Mouse (Mus musculus): ENCODE data around the gene Wnt3a. TPM values are rescaled to one million over a fixed set of nuclear protein-coding genes. Genes with fewer than 3 reads are reported as not detected.

Wnt3a gene
- total and polyA plus RNA-seq, 3 experiments, result not detected

- no peak for TF ChIP-seq MEF2A (IDR thresholded peaks at IDR 0.05; ENCODE audit: extremely low read depth, insufficient replicate concordance, low read depth, low read length, poor library complexity, severe bottlenecking)
- no peak for TF ChIP-seq TAL1 (IDR thresholded peaks at IDR 0.05; ENCODE audit: low read length)
- TF ChIP-seq CTCF (IDR thresholded peaks at IDR 0.05 in 2 of 3, conservative IDR thresholded peaks at IDR 0.05 in 1 of 3; ENCODE audit: control insufficient read depth in 1 of 3, insufficient read depth in 1 of 3, low read depth in 2 of 3, low read length in 3 of 3, poor library complexity in 1 of 3, severe bottlenecking in 1 of 3), result no peak
- TF ChIP-seq ZC3H11A (IDR thresholded peaks at IDR 0.05; ENCODE audit: low read depth, low read length), result no peak
- TF ChIP-seq MXI1 (IDR thresholded peaks at IDR 0.05; ENCODE audit: low read depth, low read length), result no peak
- no peak for TF ChIP-seq GATA1 (IDR thresholded peaks at IDR 0.05; ENCODE audit: low read depth, low read length)
- no peak for TF ChIP-seq NELFE (IDR thresholded peaks at IDR 0.05; ENCODE audit: low read depth, low read length)
- no peak for TF ChIP-seq MAX (IDR thresholded peaks at IDR 0.05; ENCODE audit: low read length)
- TF ChIP-seq POLR2AphosphoS2 (IDR thresholded peaks at IDR 0.05; ENCODE audit: low read length), result no peak
- no peak for TF ChIP-seq NRF1 (IDR thresholded peaks at IDR 0.05; ENCODE audit: insufficient read depth, low read depth, low read length, poor library complexity, severe bottlenecking)
- TF ChIP-seq TCF12 (IDR thresholded peaks at IDR 0.05; ENCODE audit: low read depth, low read length), result no peak
- no peak for TF ChIP-seq SMC3 (IDR thresholded peaks at IDR 0.05; ENCODE audit: low read depth, low read length)
- no peak for TF ChIP-seq MYB (IDR thresholded peaks at IDR 0.05; ENCODE audit: low read depth, low read length)
- Histone ChIP-seq H3K27me3 (ENCODE audit: control insufficient read depth in 1 of 2, insufficient read depth in 2 of 2, low read length in 2 of 2) (peaks cover 22 to 24% of the 10 kb centered on the region in 2 experiments), H3K27ac (ENCODE audit: control insufficient read depth, low read depth, low read length) (no peak overlapping the region), H3K4me1 (ENCODE audit: control insufficient read depth in 1 of 2, insufficient read depth in 2 of 2, low read length in 2 of 2) (peaks cover 0 to 4% of the 10 kb centered on the region in 2 experiments; a peak in 1 of 4 replicates), H3K9ac (ENCODE audit: control insufficient read depth, low read depth, low read length, poor library complexity, severe bottlenecking) (no peak overlapping the region), H3K36me3 (ENCODE audit: control insufficient read depth in 1 of 2, insufficient read depth in 2 of 2, low read length in 2 of 2) (no peaks in the 10 kb centered on the region), H3K9me3 (replicated peaks; ENCODE audit: insufficient read depth, low read length) (no peaks in the 10 kb centered on the region), H3K79me2 (ENCODE audit: control insufficient read depth, insufficient read depth, low read length, poor library complexity) (no peaks in the 10 kb centered on the region), H3K4me3 (ENCODE audit: control insufficient read depth in 1 of 2, insufficient read depth in 1 of 2, low read depth in 2 of 2, low read length in 2 of 2) (no peak overlapping the region)
- DNase-seq (ENCODE audit: low read depth, low spot score), result no peak
These were observed 18.1 kb upstream of the Wnt3a start for GRCm38 (mm10) chr11:59308625-59309024.

- TF ChIP-seq MAX (IDR thresholded peaks at IDR 0.05; ENCODE audit: low read length), result no peak
- no peak for TF ChIP-seq TAL1 (IDR thresholded peaks at IDR 0.05; ENCODE audit: low read length)
- no peak for TF ChIP-seq UBTF (IDR thresholded peaks at IDR 0.05; ENCODE audit: borderline replicate concordance, insufficient read depth, low read depth, low read length)
- TF ChIP-seq ZNF384 (IDR thresholded peaks at IDR 0.05; ENCODE audit: low read depth, low read length), result no peak
- TF ChIP-seq CTCF (IDR thresholded peaks at IDR 0.05 in 2 of 3, conservative IDR thresholded peaks at IDR 0.05 in 1 of 3; ENCODE audit: control insufficient read depth in 1 of 3, insufficient read depth in 1 of 3, low read depth in 2 of 3, low read length in 3 of 3, poor library complexity in 1 of 3, severe bottlenecking in 1 of 3), result no peak
- no peak for TF ChIP-seq MYB (IDR thresholded peaks at IDR 0.05; ENCODE audit: low read depth, low read length)
- no peak for TF ChIP-seq MAFK (IDR thresholded peaks at IDR 0.05; ENCODE audit: borderline replicate concordance, low read depth, low read length)
- TF ChIP-seq JUND (IDR thresholded peaks at IDR 0.05; ENCODE audit: low read depth, low read length), result no peak
- TF ChIP-seq SMC3 (IDR thresholded peaks at IDR 0.05; ENCODE audit: low read depth, low read length), result no peak
- TF ChIP-seq RAD21 (IDR thresholded peaks at IDR 0.05; ENCODE audit: low read depth, low read length), result no peak
- no peak for TF ChIP-seq GATA1 (IDR thresholded peaks at IDR 0.05; ENCODE audit: low read depth, low read length)
- TF ChIP-seq ELF1 (IDR thresholded peaks at IDR 0.05; ENCODE audit: low read depth, low read length), result no peak
- DNase-seq (ENCODE audit: low read depth, low spot score), result no peak
- H3K36me3 ChIP-seq (ENCODE audit: control insufficient read depth in 1 of 2, insufficient read depth in 2 of 2, low read length in 2 of 2), result no peaks in the 10 kb centered on the region
These were observed 17.6 kb upstream of the Wnt3a start for GRCm38 (mm10) chr11:59308164-59308542.

More at GRCm38 (mm10) chr11:59308164-59308542, 17.6 kb upstream of the Wnt3a start:
- Histone ChIP-seq H3K27me3 (ENCODE audit: control insufficient read depth in 1 of 2, insufficient read depth in 2 of 2, low read length in 2 of 2) (peaks cover 22 to 24% of the 10 kb centered on the region in 2 experiments), H3K4me3 (ENCODE audit: control insufficient read depth in 1 of 2, insufficient read depth in 1 of 2, low read depth in 2 of 2, low read length in 2 of 2) (no peak overlapping the region), H3K27ac (ENCODE audit: control insufficient read depth, low read depth, low read length) (no peak overlapping the region), H3K79me2 (ENCODE audit: control insufficient read depth, insufficient read depth, low read length, poor library complexity) (no peaks in the 10 kb centered on the region), H3K4me1 (ENCODE audit: control insufficient read depth in 1 of 2, insufficient read depth in 2 of 2, low read length in 2 of 2) (peaks cover 0 to 7% of the 10 kb centered on the region in 2 experiments; a peak in 1 of 4 replicates), H3K9ac (ENCODE audit: control insufficient read depth, low read depth, low read length, poor library complexity, severe bottlenecking) (no peak overlapping the region), H3K9me3 (replicated peaks; ENCODE audit: insufficient read depth, low read length) (no peaks in the 10 kb centered on the region)

Measured in MEL (cell line).